Mouse (Mus musculus): Measurements from ENCODE around the gene Dnah5. TPM values are rescaled to one million over a fixed set of nuclear protein-coding genes. Genes with fewer than 3 reads are reported as not detected.

The Dnah5 gene
- polyA plus RNA-seq, 1 experiment from 2014 or later, result 0.14 TPM

DNA sequence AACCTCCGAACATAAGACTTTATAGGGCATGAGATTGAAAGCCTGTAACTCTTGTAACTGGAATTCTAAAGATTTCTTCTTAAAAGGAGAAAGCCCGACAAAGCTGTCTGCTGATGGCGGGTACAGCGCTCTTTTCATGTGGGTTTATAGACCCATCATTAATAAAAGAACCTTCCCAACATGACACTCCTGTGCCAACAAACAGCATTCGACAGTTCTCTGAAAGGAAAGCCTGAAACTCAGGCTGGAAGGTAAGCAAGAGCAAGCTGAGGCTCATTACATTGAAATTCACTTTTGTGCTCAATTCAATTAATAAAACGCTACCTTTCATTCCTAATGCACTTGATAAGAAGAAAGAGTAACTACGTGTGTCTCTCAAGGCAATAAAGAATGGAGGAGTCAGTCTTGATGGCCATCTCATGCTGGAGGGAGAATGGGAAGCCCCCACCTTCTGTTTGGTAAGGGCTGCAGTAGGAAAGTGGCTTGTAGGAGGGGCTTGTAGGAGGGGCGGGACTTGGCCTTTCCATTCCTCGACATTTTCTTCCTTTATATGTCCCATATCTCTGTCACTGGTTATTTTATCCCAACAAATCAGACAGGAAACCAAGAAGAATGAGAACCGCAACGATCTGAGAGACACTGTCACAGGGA lies 15.1 kb upstream of the Dnah5 start:
- Histone ChIP-seq H3K9ac (no peak overlapping the region), H3K4me2 (peak overlapping the region; percentile 45), H3K27me3 (no peaks in the 10 kb centered on the region; the same call in 1 of the 2 replicates), H3K27ac (replicated peaks) (no peak overlapping the region; the same call in 1 of the 2 replicates), H3K9me3 (no peaks in the 10 kb centered on the region), H3K4me3 (no peak overlapping the region), H3K4me1 (replicated peaks) (no peaks in the 10 kb centered on the region), H3K36me3 (no peaks in the 10 kb centered on the region)
- 63% methylated on average over 11 of the region's 11 CpGs for WGBS
- no peak; the same call in 1 of the 2 replicates for ATAC-seq (ENCODE audit: low FRiP score, low read depth)

DNA sequence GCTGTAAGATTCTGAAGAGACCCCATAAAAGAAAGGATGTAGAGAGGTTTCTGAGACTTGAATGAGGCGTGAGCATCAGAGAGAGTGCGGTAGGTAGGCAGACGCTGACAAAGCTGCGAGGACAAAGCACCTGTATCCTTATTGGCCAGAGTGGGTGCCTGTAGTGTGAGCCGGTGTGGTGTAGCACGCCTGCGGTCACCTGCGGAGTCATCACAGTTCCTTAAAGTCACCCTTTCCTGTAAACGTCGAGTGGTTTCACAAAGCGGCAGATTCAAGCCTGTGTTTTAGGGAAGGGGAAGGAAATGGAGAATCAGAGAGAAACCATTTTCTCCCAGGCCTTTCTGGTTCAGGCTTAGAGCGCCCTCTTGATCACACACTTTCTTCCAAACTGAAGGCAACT lies 13.9 kb upstream of the Dnah5 start:
- Histone ChIP-seq H3K27ac (replicated peaks) (no peak overlapping the region), H3K36me3 (no peaks in the 10 kb centered on the region), H3K27me3 (no peaks in the 10 kb centered on the region), H3K9me3 (no peaks in the 10 kb centered on the region), H3K4me2 (no peak overlapping the region), H3K4me3 (no peak overlapping the region), H3K4me1 (replicated peaks) (no peaks in the 10 kb centered on the region), H3K9ac (no peak overlapping the region)
- 43% methylated on average over 12 of the region's 12 CpGs for WGBS
- ATAC-seq (ENCODE audit: low FRiP score, low read depth), result no peak

DNA sequence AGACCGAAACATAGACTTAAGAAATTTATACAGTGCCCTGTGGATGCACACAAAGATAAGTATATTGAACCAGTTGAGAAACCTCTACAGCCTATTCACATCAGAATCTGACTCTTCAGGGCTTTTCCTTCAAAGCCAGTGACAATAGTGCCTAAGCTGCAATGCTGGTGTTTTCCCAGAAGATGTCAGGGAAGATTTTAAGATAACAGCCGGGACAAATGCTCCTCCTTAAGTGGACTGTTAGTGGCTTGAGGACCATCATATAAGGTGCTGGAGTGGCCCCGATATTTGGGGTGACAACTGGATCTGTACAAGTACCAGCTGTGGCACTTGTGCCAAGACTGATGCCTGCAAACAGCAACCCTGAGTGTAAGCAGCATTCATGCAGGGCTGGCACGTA lies 4.9 kb upstream of the Dnah5 start:
- Histone ChIP-seq H3K27ac (replicated peaks) (no peak overlapping the region), H3K27me3 (0 out of 2 replicates have a peak, but pooled peaks cover 11% of the 10 kb centered on the region), H3K4me3 (no peak overlapping the region), H3K4me1 (replicated peaks) (no peaks in the 10 kb centered on the region), H3K9me3 (no peaks in the 10 kb centered on the region), H3K4me2 (no peak overlapping the region), H3K36me3 (no peaks in the 10 kb centered on the region), H3K9ac (no peak overlapping the region)
- WGBS, result 77% methylated on average over 4 of the region's 4 CpGs
- no peak for ATAC-seq (ENCODE audit: low FRiP score, low read depth)

DNA sequence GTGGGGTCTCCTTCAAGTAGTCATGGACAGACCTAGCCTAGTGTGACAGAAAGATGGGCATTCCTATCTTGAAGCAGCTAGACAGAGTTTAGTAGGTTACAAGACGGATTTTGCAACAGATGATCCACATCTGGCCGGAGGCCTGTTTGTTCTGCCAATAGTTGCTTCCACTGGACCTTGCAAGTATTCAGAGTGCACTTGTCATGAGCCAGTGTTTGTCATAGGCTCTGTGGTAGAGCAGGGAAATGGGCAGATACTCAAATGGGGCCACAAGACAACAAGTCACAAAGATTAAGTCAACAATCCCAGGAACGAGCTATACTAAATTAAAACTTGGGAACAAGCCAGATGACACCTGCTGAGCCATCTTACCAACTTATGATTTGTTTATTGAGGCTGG lies 1.1 kb downstream of the Dnah5 start:
- Histone ChIP-seq H3K4me2 (no peak overlapping the region), H3K27me3 (peaks cover 12% of the 10 kb centered on the region; the same call in 1 of the 2 replicates), H3K4me1 (replicated peaks) (no peaks in the 10 kb centered on the region), H3K9me3 (no peaks in the 10 kb centered on the region), H3K27ac (replicated peaks) (no peak overlapping the region), H3K4me3 (no peak overlapping the region), H3K36me3 (no peaks in the 10 kb centered on the region), H3K9ac (no peak overlapping the region)
- WGBS, result 75% methylated on average over 3 of the region's 3 CpGs
- no peak; the same call in 1 of the 2 replicates for ATAC-seq (ENCODE audit: low FRiP score, low read depth)

DNA sequence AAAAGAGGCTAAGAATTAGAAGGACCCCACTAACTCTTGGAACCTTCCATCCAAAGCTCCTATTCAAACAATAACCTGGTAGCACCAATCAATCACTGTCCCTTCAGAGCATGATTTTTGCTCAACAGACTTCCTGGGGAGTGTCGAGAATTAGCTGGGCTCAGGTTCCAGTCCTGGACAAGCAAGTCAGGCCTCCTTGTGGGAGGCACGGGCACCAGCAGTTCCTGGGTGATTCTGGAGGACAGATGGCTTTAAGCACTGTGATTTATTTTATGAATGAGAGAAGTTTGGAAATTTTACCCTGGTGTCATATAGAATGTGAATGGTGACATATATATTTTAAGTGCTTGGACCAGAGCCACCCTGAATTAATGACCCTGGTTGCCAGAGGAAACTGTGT lies 4.0 kb downstream of the Dnah5 start:
- Histone ChIP-seq H3K27ac (replicated peaks) (no peak overlapping the region), H3K4me1 (replicated peaks) (no peaks in the 10 kb centered on the region), H3K4me3 (no peak overlapping the region), H3K4me2 (no peak overlapping the region), H3K9me3 (no peaks in the 10 kb centered on the region), H3K36me3 (no peaks in the 10 kb centered on the region), H3K9ac (no peak overlapping the region), H3K27me3 (peaks cover 14% of the 10 kb centered on the region)
- 43% methylated on average over 2 of the region's 2 CpGs for WGBS
- ATAC-seq (ENCODE audit: low FRiP score, low read depth), result no peak

DNA sequence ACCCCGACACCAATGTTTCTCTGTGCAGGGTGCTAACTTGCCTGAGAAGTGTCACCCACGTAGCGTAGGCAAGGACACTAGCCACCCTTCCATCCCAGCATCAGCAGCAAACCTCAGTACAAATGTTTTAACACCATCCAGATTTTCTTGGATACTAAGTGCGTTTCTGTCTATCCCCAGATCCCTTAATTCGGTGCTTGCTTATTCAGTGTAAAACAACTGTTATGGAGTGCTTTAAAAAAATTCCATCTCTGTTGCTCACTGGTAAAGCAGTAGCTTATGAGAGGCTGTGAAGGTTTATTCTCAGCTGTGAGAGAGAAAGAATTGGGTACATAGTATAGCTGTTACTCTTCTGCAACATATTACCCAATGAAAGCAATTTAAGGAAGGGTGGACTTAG lies 9.5 kb downstream of the Dnah5 start:
- H3K9me3 ChIP-seq, result no peaks in the 10 kb centered on the region
- H3K4me2 ChIP-seq, result no peak overlapping the region
- no peak overlapping the region for H3K4me3 ChIP-seq
- no peak for ATAC-seq (ENCODE audit: low FRiP score, low read depth)
- no peaks in the 10 kb centered on the region for H3K4me1 ChIP-seq (replicated peaks)
- peaks cover 9% of the 10 kb centered on the region for H3K27me3 ChIP-seq
- no peaks in the 10 kb centered on the region for H3K36me3 ChIP-seq
- no peak overlapping the region for H3K9ac ChIP-seq
- no peak overlapping the region for H3K27ac ChIP-seq (replicated peaks)
- WGBS, result 92% methylated on average over 5 of the region's 5 CpGs

DNA sequence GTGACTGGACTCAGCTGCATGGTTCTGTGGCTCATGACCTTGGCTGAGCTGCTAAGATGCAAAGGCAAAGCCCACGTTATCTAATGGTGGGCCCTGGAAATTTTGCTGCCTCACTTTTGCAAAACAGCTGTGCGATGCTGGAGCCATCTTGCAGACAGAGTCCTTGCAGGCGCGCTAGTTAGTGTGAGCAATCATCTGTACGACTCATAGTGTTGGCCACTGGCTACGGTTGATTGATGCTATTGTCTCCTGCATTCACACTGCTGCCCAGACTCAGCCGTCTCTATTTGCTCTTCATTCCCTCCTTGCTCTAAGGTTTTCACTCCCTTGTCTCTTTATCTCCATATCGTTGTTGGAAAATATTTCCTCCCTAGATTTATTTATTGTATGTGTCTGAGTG lies 12.8 kb downstream of the Dnah5 start:
- Histone ChIP-seq H3K27me3 (peaks cover 7% of the 10 kb centered on the region; the same call in 1 of the 2 replicates), H3K27ac (replicated peaks) (no peak overlapping the region), H3K36me3 (no peaks in the 10 kb centered on the region), H3K4me2 (no peak overlapping the region), H3K9me3 (no peaks in the 10 kb centered on the region), H3K9ac (no peak overlapping the region), H3K4me3 (no peak overlapping the region), H3K4me1 (replicated peaks) (no peaks in the 10 kb centered on the region)
- ATAC-seq (ENCODE audit: low FRiP score, low read depth), result peak; percentile 72; the same call in 1 of the 2 replicates
- WGBS, result 26% methylated on average over 8 of the region's 8 CpGs

DNA sequence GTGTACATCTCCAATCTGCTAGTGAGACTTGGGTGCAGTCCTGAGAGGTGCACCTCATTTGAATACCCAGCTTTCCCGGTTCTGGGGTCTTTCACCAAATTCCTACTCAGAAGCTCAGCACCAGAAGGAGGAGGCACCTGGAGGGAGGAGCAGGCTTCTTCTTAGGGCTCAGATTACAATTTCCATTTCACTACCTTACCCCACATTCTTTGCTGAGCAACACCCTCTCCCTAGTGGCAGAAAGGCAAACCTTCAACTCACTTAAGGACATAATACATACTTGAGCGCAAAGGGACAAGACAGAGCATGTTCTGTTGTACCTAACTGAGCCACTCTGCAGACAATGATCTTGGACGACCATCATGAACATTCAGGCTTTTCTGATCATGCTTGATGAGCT lies 23.8 kb downstream of the Dnah5 start:
- Histone ChIP-seq H3K4me2 (no peak overlapping the region), H3K9me3 (no peaks in the 10 kb centered on the region), H3K4me3 (no peak overlapping the region), H3K27ac (replicated peaks) (no peak overlapping the region), H3K4me1 (replicated peaks) (no peaks in the 10 kb centered on the region), H3K27me3 (no peaks in the 10 kb centered on the region), H3K36me3 (no peaks in the 10 kb centered on the region), H3K9ac (no peak overlapping the region)
- whole genome bisulfite sequencing, result 58% methylated on average over 3 of the region's 3 CpGs
- ATAC-seq (ENCODE audit: low FRiP score, low read depth), result no peak

DNA sequence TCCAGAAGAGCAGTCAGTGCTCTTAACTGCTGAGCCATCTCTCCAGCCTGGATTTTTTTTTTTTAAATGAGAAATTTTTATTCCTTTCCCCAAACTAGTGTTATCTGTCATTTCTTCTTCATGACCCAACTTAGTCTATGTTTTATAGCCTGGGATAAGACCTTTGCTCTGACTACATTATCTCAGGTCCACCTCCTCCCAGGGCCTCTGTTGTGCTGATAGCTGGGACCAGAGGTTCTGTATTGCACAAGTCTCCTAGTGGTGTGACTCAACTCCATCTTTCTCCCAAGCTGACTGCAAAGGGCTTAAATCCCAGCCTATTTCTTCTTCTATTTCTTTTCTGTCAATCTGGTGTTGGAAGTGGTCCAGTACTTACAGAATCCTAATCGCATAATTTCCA lies 56.7 kb downstream of the Dnah5 start:
- H3K36me3 ChIP-seq, result no peaks in the 10 kb centered on the region
- ATAC-seq (ENCODE audit: low FRiP score, low read depth), result no peak
- no peak overlapping the region for H3K4me3 ChIP-seq
- no peak overlapping the region for H3K9ac ChIP-seq
- 86% methylated on average over 1 of the region's 1 CpGs for WGBS
- no peaks in the 10 kb centered on the region for H3K27me3 ChIP-seq
- H3K4me2 ChIP-seq, result no peak overlapping the region
- no peaks in the 10 kb centered on the region for H3K4me1 ChIP-seq (replicated peaks)
- H3K27ac ChIP-seq (replicated peaks), result no peak overlapping the region
- H3K9me3 ChIP-seq, result no peaks in the 10 kb centered on the region

DNA sequence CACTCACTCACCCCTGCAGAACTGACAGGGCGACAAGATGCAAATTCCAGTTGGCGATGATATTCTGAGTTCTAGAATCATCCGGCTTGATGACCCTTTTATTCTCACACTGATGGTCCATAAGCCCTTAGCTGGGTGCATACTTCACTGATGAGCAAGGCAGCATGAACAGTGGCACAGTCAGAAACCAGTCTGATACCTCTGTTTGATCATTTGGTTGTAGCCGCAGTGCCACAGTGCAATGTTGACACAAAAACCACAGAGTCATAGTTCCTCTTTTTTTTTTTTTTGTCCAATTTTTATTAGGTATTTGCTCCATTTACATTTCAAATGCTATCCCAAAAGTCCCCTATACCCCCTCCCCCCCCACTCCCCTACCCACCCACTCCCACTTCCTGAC lies 95.9 kb downstream of the Dnah5 start:
- no peak overlapping the region for H3K4me2 ChIP-seq
- H3K4me1 ChIP-seq (replicated peaks), result no peaks in the 10 kb centered on the region
- no peaks in the 10 kb centered on the region for H3K9me3 ChIP-seq
- no peaks in the 10 kb centered on the region for H3K36me3 ChIP-seq
- no peak for ATAC-seq (ENCODE audit: low FRiP score, low read depth)
- H3K4me3 ChIP-seq, result no peak overlapping the region
- 92% methylated on average over 4 of the region's 4 CpGs for WGBS
- no peak overlapping the region for H3K9ac ChIP-seq
- no peaks in the 10 kb centered on the region for H3K27me3 ChIP-seq
- no peak overlapping the region for H3K27ac ChIP-seq (replicated peaks)

DNA sequence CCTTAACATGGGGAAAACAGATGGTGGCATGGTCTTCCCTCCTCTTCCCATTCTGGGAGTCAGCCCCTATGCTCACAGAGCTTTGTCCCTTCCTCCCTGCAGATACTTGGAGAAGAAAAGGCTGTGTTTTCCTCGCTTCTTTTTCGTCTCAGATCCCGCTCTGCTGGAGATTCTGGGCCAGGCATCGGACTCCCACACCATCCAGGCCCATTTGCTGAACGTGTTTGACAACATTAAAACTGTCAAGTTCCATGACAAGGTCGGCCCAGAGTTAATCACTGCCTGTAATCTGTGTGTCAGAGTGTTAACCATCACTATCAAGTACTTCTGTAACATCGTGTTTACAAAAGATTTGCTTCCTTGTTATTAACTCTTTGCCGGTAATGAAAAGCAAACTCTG lies 103.6 kb downstream of the Dnah5 start:
- ATAC-seq (ENCODE audit: low FRiP score, low read depth), result no peak
- no peak overlapping the region for H3K4me2 ChIP-seq
- no peaks in the 10 kb centered on the region for H3K9me3 ChIP-seq
- WGBS, result 46% methylated on average over 8 of the region's 8 CpGs
- no peak overlapping the region for H3K9ac ChIP-seq
- no peak overlapping the region for H3K27ac ChIP-seq (replicated peaks)
- H3K36me3 ChIP-seq, result no peaks in the 10 kb centered on the region
- H3K4me1 ChIP-seq (replicated peaks), result no peaks in the 10 kb centered on the region
- H3K27me3 ChIP-seq, result no peaks in the 10 kb centered on the region
- H3K4me3 ChIP-seq, result no peak overlapping the region

DNA sequence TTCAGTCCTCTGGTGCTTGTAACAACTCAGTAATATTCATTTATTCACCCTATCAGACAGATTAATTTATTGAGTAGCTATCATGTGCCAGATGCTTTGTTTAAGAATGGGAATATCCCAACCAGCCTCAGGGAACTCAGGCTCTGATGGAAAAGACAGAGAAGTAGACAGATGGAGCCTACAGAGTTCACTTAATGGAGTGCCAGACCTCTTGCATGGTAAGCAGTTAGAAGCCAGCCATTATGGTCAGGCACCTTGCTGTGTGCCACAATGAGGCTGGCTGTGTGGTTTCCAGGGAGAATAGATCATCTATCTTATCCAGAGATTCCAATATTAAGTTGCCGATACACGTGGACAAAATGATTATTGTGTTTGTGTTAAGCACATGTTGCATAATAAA lies 104.3 kb downstream of the Dnah5 start:
- 27% methylated on average over 2 of the region's 2 CpGs for WGBS
- no peak for ATAC-seq (ENCODE audit: low FRiP score, low read depth)
- Histone ChIP-seq H3K27ac (replicated peaks) (no peak overlapping the region), H3K9ac (no peak overlapping the region), H3K4me3 (no peak overlapping the region), H3K4me2 (no peak overlapping the region), H3K27me3 (no peaks in the 10 kb centered on the region), H3K9me3 (no peaks in the 10 kb centered on the region), H3K36me3 (no peaks in the 10 kb centered on the region), H3K4me1 (replicated peaks) (no peaks in the 10 kb centered on the region)

DNA sequence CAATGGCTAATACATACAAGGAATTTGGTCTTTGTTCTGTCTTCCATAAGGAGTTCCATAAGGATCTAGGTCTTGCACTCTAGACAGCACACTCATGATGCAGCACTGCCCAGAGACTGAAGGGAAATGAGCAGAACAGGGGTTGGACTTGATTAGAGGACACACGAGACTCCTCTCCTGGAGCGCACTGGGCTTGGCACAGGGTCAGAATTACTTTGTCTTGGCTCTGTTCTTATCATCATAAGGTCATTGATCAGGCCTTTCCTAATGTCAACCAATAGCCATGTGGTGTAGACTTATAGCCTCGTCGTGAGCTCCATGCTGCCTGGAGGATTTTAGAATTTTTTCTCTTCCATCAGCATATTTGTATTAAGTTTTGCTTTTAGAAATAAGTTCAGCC lies 107.0 kb downstream of the Dnah5 start:
- no peak overlapping the region for H3K9ac ChIP-seq
- no peaks in the 10 kb centered on the region for H3K4me1 ChIP-seq (replicated peaks)
- no peak overlapping the region for H3K4me2 ChIP-seq
- no peak overlapping the region for H3K4me3 ChIP-seq
- H3K36me3 ChIP-seq, result no peaks in the 10 kb centered on the region
- H3K27me3 ChIP-seq, result no peaks in the 10 kb centered on the region
- no peak for ATAC-seq (ENCODE audit: low FRiP score, low read depth)
- WGBS, result 83% methylated on average over 4 of the region's 4 CpGs
- no peaks in the 10 kb centered on the region for H3K9me3 ChIP-seq
- no peak overlapping the region for H3K27ac ChIP-seq (replicated peaks)

Data from hindbrain, embryonic 15.5 days (tissue).